Mouse (Mus musculus): ENCODE measurements around the gene Lmtk3.

Gene Lmtk3

DNA sequence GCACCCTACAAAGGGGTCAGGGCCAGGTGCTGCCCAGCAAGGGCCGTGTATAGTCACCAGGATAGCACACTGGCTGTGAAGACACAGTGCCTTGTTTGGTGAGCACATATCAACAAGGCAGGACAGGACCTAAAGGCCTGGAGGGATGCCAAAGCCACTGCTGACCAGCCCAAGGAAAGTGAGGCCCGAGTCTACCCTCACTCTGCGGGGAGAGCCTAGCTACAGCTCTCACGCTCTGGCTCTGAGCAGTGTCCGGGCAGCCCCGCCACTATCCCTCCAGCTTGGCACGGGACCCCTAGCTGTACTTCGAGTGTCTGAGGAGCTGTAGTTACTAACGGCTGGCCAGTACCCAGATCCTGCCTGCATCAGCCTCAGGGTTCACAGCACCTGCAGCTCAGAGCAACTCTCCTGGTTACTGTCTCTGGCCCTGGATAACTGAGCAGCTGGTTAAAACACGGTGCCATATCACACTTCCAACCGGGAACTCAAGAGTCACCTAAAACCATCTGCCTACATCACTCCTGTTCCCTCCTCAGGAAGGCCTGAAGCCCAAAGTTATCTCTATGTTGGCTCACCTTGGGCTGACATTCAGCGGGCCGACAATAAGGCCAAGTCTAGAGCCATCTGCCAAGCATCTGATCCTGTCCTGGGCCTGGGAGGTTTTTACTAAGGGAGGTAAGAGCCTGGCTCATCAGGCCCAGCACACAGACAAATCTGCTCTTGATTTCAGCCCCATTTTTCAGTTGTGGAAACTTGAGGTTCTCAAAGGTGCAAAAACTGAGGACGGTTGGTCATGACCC is 25.9 kb downstream of the Lmtk3 start:
- no peak for DNase-seq

DNA sequence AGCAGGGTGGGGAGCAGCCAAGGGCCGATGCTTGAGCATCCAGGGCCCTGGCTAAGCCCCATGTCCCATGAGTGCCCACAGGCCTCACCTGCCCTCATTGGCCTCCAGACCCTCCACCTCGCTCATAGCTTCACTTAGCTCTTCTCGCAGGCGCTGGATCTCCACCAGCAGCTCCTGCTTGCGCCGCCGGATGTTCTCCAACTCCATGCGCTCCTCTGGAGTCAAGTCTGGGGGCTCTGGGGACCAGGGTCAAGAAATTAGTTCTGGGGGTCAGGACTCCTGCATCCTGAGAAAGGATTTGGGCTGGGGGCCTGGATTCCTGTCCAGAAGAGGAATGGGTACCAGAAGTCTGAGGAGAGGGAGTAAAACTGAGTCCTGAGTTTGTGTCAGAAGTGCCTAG is 29.4 kb downstream of the Lmtk3 start:
- DNase-seq: no peak

GRCm38 (mm10) chr7:45813787-45814779 is 30.5 kb downstream of the Lmtk3 start, which contains the start of gene Cyth2:
Cyth2 (minus strand) TSS chr7:45814581.
- DNase-seq: peak; percentile 99

GRCm38 (mm10) chr7:45814841-45815240 is 31.3 kb downstream of the Lmtk3 start:
- peak; percentile 8 for DNase-seq

DNA sequence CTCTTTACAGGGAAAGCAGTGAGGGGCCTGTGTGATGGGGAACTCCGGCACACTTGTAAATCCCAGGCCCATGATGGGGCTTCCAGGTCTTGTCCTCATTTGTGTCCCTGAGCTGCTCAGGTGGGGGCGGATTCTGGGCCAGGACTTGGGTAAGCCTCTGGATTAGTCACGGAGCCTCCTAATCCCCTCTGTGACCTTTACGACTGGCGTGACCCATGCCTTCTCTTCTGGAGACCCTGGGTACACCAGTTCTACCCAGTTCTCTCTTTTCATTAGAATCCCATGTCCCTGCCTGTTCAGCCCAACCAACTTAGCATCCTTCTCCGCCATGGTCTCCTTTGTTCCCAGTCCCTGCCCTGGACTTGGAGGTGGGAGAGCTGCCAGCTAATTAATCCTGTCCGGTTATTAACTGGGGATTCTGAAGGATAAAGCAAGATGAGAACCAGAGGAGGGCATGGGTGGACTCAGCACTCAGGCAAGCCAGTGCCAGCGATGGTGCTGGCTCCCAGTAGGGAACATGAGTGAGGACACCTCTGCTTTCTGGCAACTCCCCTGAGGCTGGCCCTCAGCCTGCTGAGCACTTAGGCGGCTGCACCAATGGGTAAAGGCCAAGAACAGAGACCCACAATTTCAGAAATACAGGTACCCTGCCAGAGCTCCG is 31.9 kb downstream of the Lmtk3 start:
- peak; percentile 30 for DNase-seq

- DNase-seq: no peak
These were observed 32.4 kb downstream of the Lmtk3 start for GRCm38 (mm10) chr7:45815984-45816351.

GRCm38 (mm10) chr7:45819843-45820242 is 36.3 kb downstream of the Lmtk3 start:
- DNase-seq: no peak

GRCm38 (mm10) chr7:45820913-45821312 is 37.4 kb downstream of the Lmtk3 start:
- DNase-seq: no peak

- no peak for DNase-seq
These were observed 41.1 kb downstream of the Lmtk3 start, which contains the start of gene Kcnj14 for GRCm38 (mm10) chr7:45824598-45824997. Kcnj14 (minus strand) TSS chr7:45824782.

DNA sequence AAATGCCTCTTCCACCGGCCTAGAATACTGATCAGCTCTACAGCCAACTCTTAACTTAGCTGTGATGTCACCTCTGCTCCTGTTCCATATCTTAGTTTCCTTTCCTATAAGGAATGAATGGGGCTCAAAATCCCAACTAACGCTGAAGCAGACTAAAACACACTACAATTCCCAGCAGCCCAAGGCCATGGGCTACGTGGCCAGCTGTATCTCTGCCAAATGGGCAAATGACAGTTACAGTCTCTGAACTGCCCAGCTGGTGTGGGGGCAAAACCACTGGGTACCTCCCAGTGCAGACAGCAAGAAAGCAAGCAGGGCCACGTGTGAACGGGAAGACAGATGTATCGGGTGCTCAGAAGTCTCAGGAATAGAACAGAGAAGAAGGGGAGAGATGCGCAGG is 43.1 kb downstream of the Lmtk3 start:
- DNase-seq: no peak

DNA sequence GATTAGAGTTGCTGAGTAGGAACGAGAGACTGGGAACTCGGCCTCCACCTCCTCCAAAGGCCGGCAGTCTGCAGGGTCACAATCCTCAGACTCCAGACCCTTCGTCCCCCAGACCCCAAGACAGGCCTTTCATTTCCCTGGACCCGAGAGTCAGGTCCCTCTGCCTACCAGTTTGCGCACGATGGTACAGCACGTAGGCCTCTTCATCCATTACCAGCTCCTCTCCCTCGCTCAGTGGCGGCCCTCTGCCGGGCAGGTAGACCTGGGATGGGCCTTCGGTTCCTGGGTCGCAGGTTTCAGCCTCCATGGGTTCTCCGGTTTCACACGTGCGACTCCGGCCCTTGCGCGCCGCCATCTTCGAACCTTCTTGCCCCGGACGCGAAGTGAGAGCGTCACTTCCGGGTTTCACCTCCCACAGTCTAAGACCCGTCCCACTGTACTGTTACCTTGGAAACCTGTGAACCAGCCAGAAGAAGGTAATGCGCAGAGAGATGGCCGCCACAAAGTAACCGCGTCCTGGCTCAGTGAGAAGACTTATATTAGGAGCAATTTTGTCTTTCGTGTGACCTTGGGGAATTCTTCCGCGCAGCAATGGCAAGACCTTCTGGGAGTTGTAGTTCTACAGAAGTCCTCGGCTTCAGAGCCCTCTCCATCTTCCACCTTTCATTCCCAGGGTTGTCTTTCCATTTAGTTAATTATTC is 47.0 kb downstream of the Lmtk3 start, which contains the start of gene Grwd1:
Gene Grwd1, minus strand, starts transcription at position 518 of the 701 bp plus-strand sequence.
- peak; percentile 91 for DNase-seq

GRCm38 (mm10) chr7:45831128-45831525 is 47.6 kb downstream of the Lmtk3 start:
- DNase-seq: no peak

DNA sequence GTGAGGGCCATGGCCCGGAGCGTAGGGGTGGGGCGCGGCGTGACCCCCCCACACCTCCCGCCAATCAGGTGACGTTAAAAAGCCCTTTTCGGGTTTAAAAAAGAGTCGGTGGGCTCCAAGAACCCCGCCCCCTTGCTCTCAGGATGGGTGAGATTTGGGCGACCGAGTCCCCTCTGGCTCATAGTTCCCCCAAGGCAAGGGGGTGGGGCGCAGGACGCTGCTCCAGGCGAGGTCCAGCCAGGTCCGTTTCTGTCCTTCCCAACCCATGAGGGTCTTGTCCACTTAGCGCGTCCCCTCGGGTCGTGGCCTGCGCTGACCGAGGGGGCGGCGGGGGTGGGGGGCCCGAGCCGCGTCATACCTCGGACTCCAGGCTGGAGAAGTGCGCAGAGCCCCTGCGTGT is 48.9 kb downstream of the Lmtk3 start:
- DNase-seq: no peak

DNA sequence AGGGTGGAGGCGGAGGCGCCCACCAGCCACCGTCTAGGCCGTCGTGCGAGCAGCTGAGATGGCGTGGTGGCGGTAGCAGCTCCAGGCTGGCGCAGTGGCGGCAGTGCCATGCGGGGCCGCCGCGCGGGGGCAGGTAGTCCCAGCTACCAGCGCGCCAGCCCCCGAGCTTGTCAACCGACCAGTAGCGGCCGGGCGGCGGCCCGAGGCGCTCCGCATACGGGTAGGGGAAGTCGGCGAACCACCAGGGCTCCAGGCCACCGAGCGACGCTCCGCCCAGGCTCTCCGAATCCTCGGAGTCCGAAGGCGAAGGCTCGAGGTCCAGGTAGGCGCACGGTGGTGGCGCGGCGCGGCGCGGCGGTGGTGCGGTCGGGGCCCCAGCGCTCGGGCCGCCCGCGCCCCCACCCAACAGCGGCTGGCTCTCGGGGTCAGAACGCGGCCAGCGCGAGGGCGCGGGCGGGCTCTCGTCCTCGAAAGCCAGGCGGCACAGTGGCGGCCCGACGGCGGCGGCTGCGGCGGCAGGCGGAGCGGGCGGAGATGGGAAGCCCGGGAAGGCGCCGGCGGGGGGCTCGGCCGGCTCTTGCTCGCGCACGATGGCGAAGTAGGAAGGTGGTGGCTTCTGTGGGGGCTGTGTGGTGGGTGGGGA is 49.7 kb downstream of the Lmtk3 start:
- peak; percentile 53 for DNase-seq

DNA sequence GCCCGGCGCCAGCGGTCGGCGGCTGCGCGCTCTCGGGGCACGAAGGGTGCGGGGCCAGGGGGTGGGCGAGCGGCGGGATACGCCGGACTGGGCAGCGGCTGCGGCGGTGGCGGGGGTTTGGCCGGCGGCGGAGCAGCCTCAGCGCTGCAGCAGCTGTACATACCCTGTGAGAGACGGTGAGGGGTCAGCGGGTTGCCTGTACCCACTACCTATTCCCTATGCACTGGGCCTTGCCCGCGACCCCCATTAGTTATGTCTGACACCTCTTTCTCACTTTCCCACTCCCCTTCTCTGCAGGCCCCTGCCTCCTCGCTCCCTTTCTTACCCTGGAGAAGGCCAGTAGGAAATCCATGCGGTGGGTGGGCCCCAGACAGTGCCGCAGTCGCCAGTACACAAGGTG is 50.4 kb downstream of the Lmtk3 start:
- no peak for DNase-seq

DNA sequence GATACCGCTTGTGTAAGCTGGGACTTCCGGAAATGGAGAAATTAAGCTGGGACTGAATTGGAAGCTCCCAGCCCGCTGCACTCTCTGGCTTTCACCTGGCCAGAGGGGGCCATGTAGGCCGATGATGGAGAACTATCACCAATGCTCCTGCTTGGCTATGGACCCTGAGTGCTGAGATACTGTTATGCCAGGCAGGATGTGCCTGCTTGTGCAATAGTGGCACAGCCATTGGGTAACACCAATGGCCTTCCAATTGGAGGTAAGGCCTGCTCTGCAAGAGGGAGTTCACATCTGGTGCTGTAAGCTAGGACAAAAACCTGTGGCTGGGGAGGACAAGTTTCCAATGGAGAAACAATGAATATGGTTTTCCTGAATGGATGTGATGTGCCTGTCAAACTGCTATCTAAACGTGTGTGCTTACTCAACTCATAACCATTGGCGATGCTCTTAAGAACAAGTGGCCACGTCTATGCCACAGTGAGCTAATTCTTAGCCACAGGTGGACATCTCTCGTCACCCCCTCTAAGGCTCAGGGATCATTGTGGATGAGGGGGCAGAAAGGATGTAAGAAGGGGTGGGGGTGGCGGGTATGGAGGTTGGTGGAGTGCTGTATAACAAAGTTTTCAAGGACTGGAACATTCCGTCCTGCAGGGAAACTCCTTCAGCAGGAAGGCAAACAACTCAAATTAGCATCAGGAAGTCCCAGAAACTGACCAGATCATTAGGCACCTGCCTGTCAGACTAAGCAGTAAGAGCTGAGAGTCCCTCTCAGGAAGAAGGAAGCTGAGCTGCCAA is 59.6 kb downstream of the Lmtk3 start:
- no peak for DNase-seq

DNA sequence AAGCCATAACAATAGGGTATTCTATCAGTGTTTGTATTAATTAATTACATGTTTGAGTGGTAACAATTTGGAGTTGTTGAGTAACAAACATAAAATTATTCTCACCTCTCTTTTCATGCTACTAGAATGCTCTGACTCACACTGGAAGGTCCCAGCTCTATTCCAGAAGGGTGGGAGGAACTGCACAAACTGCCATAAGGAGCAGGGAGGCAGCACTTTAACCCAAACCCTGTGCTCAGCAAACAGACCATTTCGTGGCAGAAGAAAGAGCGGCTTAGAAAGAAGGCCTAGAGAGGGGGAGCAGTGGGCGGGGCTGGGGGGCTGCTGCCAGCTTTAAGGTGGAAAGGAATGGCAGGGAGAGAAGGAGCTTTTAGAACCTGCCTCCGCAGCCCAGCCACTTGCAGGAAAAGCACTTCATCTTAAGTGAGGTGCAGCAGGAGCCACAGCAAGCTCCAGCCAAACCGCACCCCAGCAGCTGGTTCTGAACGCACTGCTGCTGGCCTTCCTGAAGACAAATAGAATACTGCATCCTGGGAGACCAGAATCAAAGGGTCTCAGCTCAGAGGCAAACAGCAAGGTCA is 65.0 kb downstream of the Lmtk3 start:
- DNase-seq: no peak

DNA sequence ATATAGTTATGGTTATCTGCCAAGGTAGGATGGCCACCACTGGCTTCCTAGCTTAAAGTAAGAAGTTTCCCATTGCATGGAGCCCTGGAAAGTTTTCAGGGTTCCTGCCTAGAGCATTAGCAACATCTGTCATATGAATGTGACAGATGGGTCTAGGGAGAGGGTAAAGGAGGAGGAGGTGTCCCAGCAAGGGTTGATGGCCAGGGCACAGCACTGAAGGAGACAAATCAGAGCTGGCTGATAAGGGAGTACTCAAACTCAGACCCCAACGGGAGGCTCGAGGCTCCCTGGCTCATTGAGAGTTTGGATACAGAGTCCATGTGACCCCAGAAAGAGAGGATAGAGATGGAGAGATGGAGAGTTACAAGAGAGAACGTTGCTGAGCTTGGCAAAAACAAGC is 67.1 kb downstream of the Lmtk3 start:
- DNase-seq: no peak

DNA sequence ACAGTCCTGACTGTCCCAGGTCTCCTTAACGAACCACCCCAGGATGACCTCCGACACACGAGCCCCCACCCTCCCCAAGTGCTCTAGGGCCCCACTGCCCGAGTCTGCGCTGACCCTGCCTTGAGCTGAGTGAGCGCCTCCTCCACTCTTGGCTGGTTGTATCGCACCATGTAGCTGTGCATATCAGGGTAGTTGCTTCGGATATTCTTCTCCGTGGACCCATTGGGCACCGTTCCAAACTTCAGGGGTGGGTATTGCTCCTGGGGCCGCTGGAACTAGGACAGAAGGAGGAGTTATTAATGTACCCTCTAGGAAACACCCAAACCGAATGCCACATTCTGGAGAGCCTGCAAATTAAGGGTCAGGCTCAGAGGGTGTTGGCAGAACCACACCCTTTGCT is 69.6 kb downstream of the Lmtk3 start:
- DNase-seq: no peak
